Mouse (Mus musculus) ES-Bruce4 (cell line): ENCODE measurements around the gene Dad1.

Experiments
- CTCF ChIP-seq: IDR thresholded peaks from one replicate; pipeline ENCODE4 v1.8.1; 2011; ENCODE audit warnings: low read depth, low read length
- POLR2A ChIP-seq: IDR thresholded peaks from one replicate; pipeline ENCODE4 v1.8.1; 2011; ENCODE audit warnings: low read length; ENCODE audit not compliant: insufficient read depth

- TF ChIP-seq POLR2A (no peak), CTCF (no peak)
These were observed 3.8 kb downstream of the Dad1 start for GRCm38 (mm10) chr14:54250122-54250521.
